Mouse (Mus musculus) heart, postnatal 0 days (tissue): ENCODE results near the gene Dact3. TPM values are rescaled to one million over a fixed set of nuclear protein-coding genes. Genes with fewer than 3 reads are reported as not detected.

Experiments used
- ATAC-seq: fragments of 200-750 bp; cut with Nextera tagmentation; 2 replicates; pipeline ENCODE4 v1.8.0; 2017; ENCODE audit warnings: low read depth, moderate number of reproducible peaks, moderate library complexity; ENCODE audit not compliant: insufficient read depth
- DNase-seq: peaks from one replicate; pipeline ENCODE4 v3.0.0-alpha.2; 2016; ENCODE audit warnings: low spot score
- H3K27ac ChIP-seq: fragments of 300-500 bp; sonication (generic); 2 replicates; pipeline ENCODE4 v1.5.1; 2014; ENCODE audit warnings: low read depth, mild to moderate bottlenecking
- H3K27me3 ChIP-seq: fragments of 300-500 bp; sonication (generic); 2 replicates; pipeline ENCODE4 v1.6.1; 2014; ENCODE audit warnings: low read length, mixed read lengths; ENCODE audit not compliant: control insufficient read depth, insufficient read depth
- H3K36me3 ChIP-seq: fragments of 300-500 bp; sonication (generic); replicated peaks from 2 replicates; pipeline ENCODE4 v1.6.1; 2014; ENCODE audit warnings: low read length, mixed read lengths; ENCODE audit not compliant: control insufficient read depth, insufficient read depth
- H3K4me1 ChIP-seq: fragments of 300-500 bp; sonication (generic); 2 replicates; pipeline ENCODE4 v1.6.1; 2014; ENCODE audit warnings: antibody characterized with exemption; ENCODE audit not compliant: control insufficient read depth, insufficient read depth
- H3K4me2 ChIP-seq: fragments of 300-500 bp; sonication (generic); 2 replicates; pipeline ENCODE4 v1.6.1; 2014; ENCODE audit warnings: low read depth, mild to moderate bottlenecking, low read length, moderate library complexity
- H3K4me3 ChIP-seq: fragments of 300-500 bp; sonication (generic); 2 replicates; pipeline ENCODE4 v1.5.1; 2014; ENCODE audit warnings: low read depth, low read length
- H3K9ac ChIP-seq: fragments of 300-500 bp; sonication (generic); replicated peaks from 2 replicates; pipeline ENCODE4 v1.6.1; 2014; ENCODE audit warnings: low read depth, low read length, mixed read lengths
- H3K9me3 ChIP-seq: fragments of 300-500 bp; sonication (generic); replicated peaks from 2 replicates; pipeline ENCODE4 v1.6.1; 2016; ENCODE audit warnings: low read length; ENCODE audit not compliant: control insufficient read depth
- CTCF ChIP-seq: IDR thresholded peaks from 2 replicates; pipeline ENCODE4 v1.5.1; 2016; ENCODE audit warnings: antibody characterized with exemption, control low read depth, low read depth
- EP300 ChIP-seq: IDR thresholded peaks from 2 replicates; pipeline ENCODE4 v1.6.1; 2016; ENCODE audit warnings: antibody characterized with exemption, low read depth
- WGBS: fragments of 180-500 bp; shearing (Covaris S2); extraction: QIAGEN DNeasy Blood & Tissue Kit; methylation state at CpG from one replicate; pipeline ENCODE4 v1.1.7; 2014; 5-methylcytosine and 5-hydroxymethylcytosine counted together
- polyA plus RNA-seq: library from polyadenylated mRNA; unstranded; fragments of >200 nt; fragmentation: Nextera tagmentation; extraction: Ambion mirVana; gene quantifications from 2 replicates; pipeline ENCODE4 v1.2.1, GENCODE M21; 2015
- total RNA-seq: library from RNA; depleted of rRNA; stranded (reverse); fragments of >200 nt; gene quantifications from 2 replicates; pipeline ENCODE4 v1.2.3, GENCODE M21; 2014; ENCODE audit warnings: low replicate concordance; rRNA removed

The Dact3 gene
- total RNA-seq: 63.9 and 69.6 TPM in 2 replicates
- polyA plus RNA-seq: 3.8 TPM in 2 replicates

GRCm38 (mm10) chr7:16875310-16875325 lies at the start of gene Dact3:
Dact3 (plus strand) TSS chr7:16875317.
- no peak for ATAC-seq
- peak within 1 kb of the TSS; percentile 95 for H3K4me2 ChIP-seq
- 0% methylated on average over 1 of the region's 1 CpGs for WGBS

GRCm38 (mm10) chr7:16825785-16826184 lies 49.3 kb upstream of the Dact3 start:
- H3K27ac ChIP-seq: no peak overlapping the region
- DNase-seq (peak; percentile 45), ATAC-seq (peak; percentile 57; the same call in 1 of the 2 replicates)
- peaks cover 70% of the 10 kb centered on the region for H3K36me3 ChIP-seq
- no peak overlapping the region for H3K9ac ChIP-seq
- H3K4me1 ChIP-seq: peaks cover 33% of the 10 kb centered on the region
- 75% methylated on average over 10 of the region's 10 CpGs for WGBS
- no peak overlapping the region for H3K4me2 ChIP-seq
- no peaks in the 10 kb centered on the region for H3K27me3 ChIP-seq
- TF ChIP-seq CTCF (peak; percentile 61), EP300 (no peak)
- H3K4me3 ChIP-seq: no peak overlapping the region
- H3K9me3 ChIP-seq: no peaks in the 10 kb centered on the region

More at GRCm38 (mm10) chr7:16875310-16875325, at the start of gene Dact3:
- TF ChIP-seq EP300: no peak
- no peak for TF ChIP-seq CTCF
- Histone ChIP-seq H3K4me3 (peak within 1 kb of the TSS; percentile 74), H3K36me3 (peaks cover 7% of the 10 kb centered on the region; the same call in 1 of the 2 replicates), H3K27me3 (no peaks in the 10 kb centered on the region), H3K4me1 (peaks cover 19% of the 10 kb centered on the region; the same call in 1 of the 2 replicates), H3K9ac (peak within 1 kb of the TSS; percentile 75), H3K9me3 (no peaks in the 10 kb centered on the region), H3K27ac (peak within 1 kb of the TSS; percentile 84)
- DNase-seq: no peak

DNA sequence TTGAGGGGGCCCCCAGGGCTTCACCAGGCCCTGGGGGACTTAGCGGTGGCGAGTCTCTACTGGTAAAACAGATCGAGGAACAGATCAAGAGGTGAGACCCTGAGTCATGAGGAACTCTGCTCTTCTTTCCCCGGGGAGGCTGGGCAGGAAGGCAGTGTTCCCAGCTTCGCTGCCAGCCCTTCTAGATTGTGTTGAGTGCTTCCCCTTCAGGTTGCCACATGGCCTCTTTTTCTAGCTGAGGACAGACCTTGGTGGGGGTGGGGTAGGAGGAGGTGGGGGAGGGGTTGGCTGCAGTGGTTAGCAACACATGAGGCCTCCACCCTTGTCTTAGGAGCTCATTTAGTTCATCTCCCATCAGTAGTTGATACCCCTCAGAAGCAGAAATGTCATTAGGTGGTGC lies 48.5 kb upstream of the Dact3 start:
- H3K4me1 ChIP-seq: peaks cover 25% of the 10 kb centered on the region
- no peak overlapping the region for H3K4me3 ChIP-seq
- WGBS: 34% methylated on average over 5 of the region's 5 CpGs
- H3K36me3 ChIP-seq: peaks cover 78% of the 10 kb centered on the region
- H3K27me3 ChIP-seq: no peaks in the 10 kb centered on the region
- ATAC-seq (0 out of 2 replicates have a peak, but pooled peaks have one; percentile 22), DNase-seq (no peak)
- no peak overlapping the region for H3K4me2 ChIP-seq
- 0 out of 2 replicates have a peak overlapping the region, but pooled peaks have one; percentile 8 for H3K27ac ChIP-seq
- H3K9ac ChIP-seq: 0 out of 2 replicates have a peak overlapping the region, but pooled peaks have one; percentile 7
- no peak for TF ChIP-seq CTCF
- TF ChIP-seq EP300: no peak
- H3K9me3 ChIP-seq: no peaks in the 10 kb centered on the region

- Histone ChIP-seq H3K4me3 (no peak overlapping the region), H3K4me2 (no peak overlapping the region), H3K9me3 (no peaks in the 10 kb centered on the region), H3K27ac (no peak overlapping the region), H3K9ac (no peak overlapping the region), H3K4me1 (peaks cover 20% of the 10 kb centered on the region), H3K36me3 (peaks cover 85% of the 10 kb centered on the region), H3K27me3 (no peaks in the 10 kb centered on the region)
- TF ChIP-seq EP300 (no peak), CTCF (no peak)
- 66% methylated on average over 4 of the region's 4 CpGs for WGBS
- no peak for DNase-seq
- no peak for ATAC-seq
Measured at GRCm38 (mm10) chr7:16827274-16827673, 47.8 kb upstream of the Dact3 start.

DNA sequence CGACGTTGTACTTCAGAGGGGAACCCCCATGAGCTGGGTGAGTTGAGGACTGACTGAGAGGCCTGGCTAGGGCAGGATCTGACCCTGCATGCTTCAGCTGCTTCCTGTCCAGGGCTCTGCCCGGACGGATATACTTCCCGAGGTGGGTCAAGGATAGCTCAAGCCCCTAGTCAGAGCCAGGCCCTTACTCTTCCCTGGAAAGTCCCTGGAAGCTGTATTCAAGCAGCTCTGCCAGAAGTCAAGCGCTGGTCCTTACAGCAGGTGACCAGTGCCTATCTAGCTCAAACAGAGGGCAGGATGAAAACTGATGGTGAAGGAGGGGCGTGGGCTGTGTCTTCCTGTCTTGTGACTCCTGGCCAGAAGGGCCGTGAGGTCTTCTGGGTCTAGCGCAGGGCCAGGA lies 44.7 kb upstream of the Dact3 start:
- H3K27me3 ChIP-seq: no peaks in the 10 kb centered on the region
- WGBS: 65% methylated on average over 9 of the region's 9 CpGs
- DNase-seq (no peak), ATAC-seq (no peak)
- TF ChIP-seq EP300: no peak
- H3K9ac ChIP-seq: no peak overlapping the region
- no peak overlapping the region for H3K4me2 ChIP-seq
- H3K9me3 ChIP-seq: no peaks in the 10 kb centered on the region
- H3K4me3 ChIP-seq: no peak overlapping the region
- H3K27ac ChIP-seq: no peak overlapping the region
- peaks cover 6% of the 10 kb centered on the region; the same call in 1 of the 2 replicates for H3K4me1 ChIP-seq
- H3K36me3 ChIP-seq: peaks cover 92% of the 10 kb centered on the region

- ATAC-seq (no peak), DNase-seq (no peak)
- Histone ChIP-seq H3K4me1 (no peaks in the 10 kb centered on the region), H3K36me3 (peaks cover 68% of the 10 kb centered on the region), H3K9ac (no peak overlapping the region), H3K4me2 (no peak overlapping the region), H3K4me3 (no peak overlapping the region), H3K27ac (no peak overlapping the region), H3K9me3 (no peaks in the 10 kb centered on the region), H3K27me3 (no peaks in the 10 kb centered on the region)
- 90% methylated on average over 18 of the region's 18 CpGs for WGBS
- TF ChIP-seq EP300: no peak
- TF ChIP-seq CTCF: no peak
Measured at GRCm38 (mm10) chr7:16837916-16838803, 37.0 kb upstream of the Dact3 start.
